Mouse (Mus musculus) MEL (cell line): ENCODE data around the gene Gngt2. TPM values are rescaled to one million over a fixed set of nuclear protein-coding genes. Genes with fewer than 3 reads are reported as not detected.
A peak's percentile ranks its signal among the peaks of the same experiment; 100 is the strongest.

ENCODE experiments used
- DNase-seq: peaks from one replicate; pipeline ENCODE4 v3.0.0; 2011; ENCODE audit warnings: low read depth, low spot score
- H3K27ac ChIP-seq: 2 replicates; pipeline ENCODE4 v1.5.1; 2012; ENCODE audit warnings: low read depth, mild to moderate bottlenecking, control low read depth, low read length, moderate library complexity; ENCODE audit not compliant: control insufficient read depth
- H3K27me3 ChIP-seq, 2 experiments: fragments of 150-350 bp in 1 of 2; sonication (generic) in 1 of 2; 2 replicates each; pipeline ENCODE4 v1.6.1; 2012; ENCODE audit warnings: low read length in 2 of 2, mild to moderate bottlenecking in 2 of 2, improper control_type of control experiment in 1 of 2, moderate library complexity in 1 of 2; ENCODE audit not compliant: insufficient read depth in 2 of 2, control insufficient read depth in 1 of 2
- H3K36me3 ChIP-seq, 2 experiments: 2 replicates each; pipeline ENCODE4 v1.6.1; 2012 to 2014; ENCODE audit warnings: low read length in 2 of 2, improper control_type of control experiment in 1 of 2, inconsistent platforms in 1 of 2, mild to moderate bottlenecking in 1 of 2; ENCODE audit not compliant: insufficient read depth in 2 of 2, control insufficient read depth in 1 of 2
- H3K4me1 ChIP-seq, 2 experiments: fragments of 150-350 bp in 1 of 2; sonication (generic) in 1 of 2; 2 replicates each; pipeline ENCODE4 v1.6.1; 2012; ENCODE audit warnings: low read length in 2 of 2, improper control_type of control experiment in 1 of 2, mild to moderate bottlenecking in 1 of 2; ENCODE audit not compliant: insufficient read depth in 2 of 2, control insufficient read depth in 1 of 2
- H3K4me3 ChIP-seq, 2 experiments: fragments of 150-350 bp in 1 of 2; sonication (generic) in 1 of 2; 2 replicates each; pipeline ENCODE4 v1.5.1; 2012; ENCODE audit warnings: low read depth in 2 of 2, low read length in 2 of 2, mild to moderate bottlenecking in 2 of 2, moderate library complexity in 2 of 2, control low read depth in 1 of 2, improper control_type of control experiment in 1 of 2; ENCODE audit not compliant: control insufficient read depth in 1 of 2, insufficient read depth in 1 of 2
- H3K79me2 ChIP-seq: 2 replicates; pipeline ENCODE4 v1.6.1; 2012; ENCODE audit warnings: mild to moderate bottlenecking, low read length, moderate library complexity; ENCODE audit not compliant: control insufficient read depth, poor library complexity, insufficient read depth
- H3K9ac ChIP-seq: 2 replicates; pipeline ENCODE4 v1.6.1; 2012; ENCODE audit warnings: low read depth, mild to moderate bottlenecking, control low read depth, low read length, moderate library complexity; ENCODE audit not compliant: control insufficient read depth, poor library complexity, severe bottlenecking
- H3K9me3 ChIP-seq: fragments of 150-350 bp; sonication (generic); replicated peaks from 2 replicates; pipeline ENCODE4 v1.6.1; 2012; ENCODE audit warnings: mild to moderate bottlenecking, low read length, improper control_type of control experiment, moderate library complexity; ENCODE audit not compliant: insufficient read depth
- BHLHE40 ChIP-seq: IDR thresholded peaks from 2 replicates; pipeline ENCODE4 v1.6.1; 2012; ENCODE audit warnings: low read depth, mild to moderate bottlenecking, inconsistent platforms, low read length, improper control_type of control experiment, borderline replicate concordance
- CHD1 ChIP-seq: IDR thresholded peaks from 2 replicates; pipeline ENCODE4 v1.6.1; 2012; ENCODE audit warnings: low read depth, mild to moderate bottlenecking, inconsistent platforms, low read length, improper control_type of control experiment
- CHD2 ChIP-seq: IDR thresholded peaks from 2 replicates; pipeline ENCODE4 v1.6.1; 2011; ENCODE audit warnings: low read length, improper control_type of control experiment
- E2F4 ChIP-seq: IDR thresholded peaks from 2 replicates; pipeline ENCODE4 v1.6.1; 2011; ENCODE audit warnings: low read depth, low read length, improper control_type of control experiment, borderline replicate concordance
- ELF1 ChIP-seq: IDR thresholded peaks from 2 replicates; pipeline ENCODE4 v1.6.1; 2014; ENCODE audit warnings: low read depth, mild to moderate bottlenecking, inconsistent platforms, low read length, improper control_type of control experiment, moderate library complexity
- EP300 ChIP-seq, 2 experiments: IDR thresholded peaks; 2 replicates each; pipeline ENCODE4 v1.6.1; 2011; ENCODE audit warnings: improper control_type of control experiment in 2 of 2, low read length in 2 of 2, low read depth in 1 of 2, mild to moderate bottlenecking in 1 of 2
- GABPA ChIP-seq: IDR thresholded peaks from 2 replicates; pipeline ENCODE4 v1.6.1; 2012; ENCODE audit warnings: low read depth, mild to moderate bottlenecking, inconsistent platforms, low read length, improper control_type of control experiment, moderate library complexity
- HCFC1 ChIP-seq: IDR thresholded peaks from 2 replicates; pipeline ENCODE4 v1.6.1; 2012; ENCODE audit warnings: low read depth, mild to moderate bottlenecking, inconsistent platforms, low read length, improper control_type of control experiment, moderate library complexity
- KAT2A ChIP-seq: conservative IDR thresholded peaks from 2 replicates; pipeline ENCODE4 v1.6.1; 2012; ENCODE audit warnings: low read depth, low read length, improper control_type of control experiment, inconsistent platforms
- MAFK ChIP-seq: IDR thresholded peaks from 2 replicates; pipeline ENCODE4 v1.6.1; 2011; ENCODE audit warnings: low read depth, mild to moderate bottlenecking, low read length, improper control_type of control experiment, borderline replicate concordance
- MAX ChIP-seq: IDR thresholded peaks from 2 replicates; pipeline ENCODE4 v1.6.1; 2011; ENCODE audit warnings: low read length, improper control_type of control experiment
- MAZ ChIP-seq: IDR thresholded peaks from 2 replicates; pipeline ENCODE4 v1.6.1; 2012; ENCODE audit warnings: low read depth, mild to moderate bottlenecking, inconsistent platforms, low read length, improper control_type of control experiment
- MEF2A ChIP-seq: IDR thresholded peaks from 2 replicates; pipeline ENCODE4 v1.6.1; 2014; ENCODE audit warnings: low read depth, mild to moderate bottlenecking, inconsistent platforms, low read length, improper control_type of control experiment; ENCODE audit not compliant: poor library complexity, insufficient replicate concordance, severe bottlenecking; ENCODE audit errors: extremely low read depth
- MXI1 ChIP-seq: IDR thresholded peaks from 2 replicates; pipeline ENCODE4 v1.6.1; 2011; ENCODE audit warnings: mild to moderate bottlenecking, low read depth, low read length, improper control_type of control experiment
- MYC ChIP-seq: IDR thresholded peaks from 2 replicates; pipeline ENCODE4 v1.6.1; 2011; ENCODE audit warnings: low read depth, mild to moderate bottlenecking, low read length, improper control_type of control experiment, moderate library complexity
- NELFE ChIP-seq: IDR thresholded peaks from 2 replicates; pipeline ENCODE4 v1.6.1; 2011; ENCODE audit warnings: low read depth, low read length, improper control_type of control experiment
- NRF1 ChIP-seq: IDR thresholded peaks from 2 replicates; pipeline ENCODE4 v1.6.1; 2014; ENCODE audit warnings: low read depth, mild to moderate bottlenecking, inconsistent platforms, low read length, improper control_type of control experiment, moderate library complexity; ENCODE audit not compliant: poor library complexity, insufficient read depth, severe bottlenecking
- POLR2A ChIP-seq, 2 experiments: IDR thresholded peaks; 2 replicates each; pipeline ENCODE4 v1.6.1; 2011 to 2012; ENCODE audit warnings: low read length in 2 of 2, mild to moderate bottlenecking in 2 of 2, control low read depth in 1 of 2, improper control_type of control experiment in 1 of 2, low read depth in 1 of 2, moderate library complexity in 1 of 2; ENCODE audit not compliant: control insufficient read depth in 1 of 2, insufficient read depth in 1 of 2, poor library complexity in 1 of 2
- POLR2AphosphoS2 ChIP-seq: IDR thresholded peaks from 2 replicates; pipeline ENCODE4 v1.6.1; 2011; ENCODE audit warnings: low read length, improper control_type of control experiment
- POLR2AphosphoS5 ChIP-seq: IDR thresholded peaks from 2 replicates; pipeline ENCODE4 v1.6.1; 2012; ENCODE audit warnings: low read depth, borderline replicate concordance, mild to moderate bottlenecking, inconsistent platforms, low read length, moderate library complexity, mixed read lengths
- RAD21 ChIP-seq: IDR thresholded peaks from 2 replicates; pipeline ENCODE4 v1.6.1; 2011; ENCODE audit warnings: mild to moderate bottlenecking, low read depth, low read length, improper control_type of control experiment
- RCOR1 ChIP-seq: IDR thresholded peaks from 2 replicates; pipeline ENCODE4 v1.6.1; 2012; ENCODE audit warnings: low read depth, mild to moderate bottlenecking, inconsistent platforms, low read length, improper control_type of control experiment
- SIN3A ChIP-seq: IDR thresholded peaks from 2 replicates; pipeline ENCODE4 v1.6.1; 2012; ENCODE audit warnings: low read length, improper control_type of control experiment, inconsistent platforms
- SMC3 ChIP-seq: IDR thresholded peaks from 2 replicates; pipeline ENCODE4 v1.6.1; 2011; ENCODE audit warnings: low read depth, low read length, improper control_type of control experiment
- TAL1 ChIP-seq: IDR thresholded peaks from 2 replicates; pipeline ENCODE4 v1.6.1; 2012; ENCODE audit warnings: mild to moderate bottlenecking, inconsistent platforms, low read length, moderate library complexity, mixed read lengths
- TBP ChIP-seq: IDR thresholded peaks from 2 replicates; pipeline ENCODE4 v1.8.0; 2011; ENCODE audit warnings: low read depth, low read length, improper control_type of control experiment
- TCF12 ChIP-seq: IDR thresholded peaks from 2 replicates; pipeline ENCODE4 v1.6.1; 2014; ENCODE audit warnings: low read depth, mild to moderate bottlenecking, inconsistent platforms, low read length, improper control_type of control experiment, moderate library complexity
- USF2 ChIP-seq, 2 experiments: IDR thresholded peaks; 2 replicates each; pipeline ENCODE4 v1.6.1; 2011 to 2012; ENCODE audit warnings: improper control_type of control experiment in 2 of 2, low read length in 2 of 2, borderline replicate concordance in 1 of 2, inconsistent platforms in 1 of 2, low read depth in 1 of 2, mild to moderate bottlenecking in 1 of 2; ENCODE audit not compliant: insufficient read depth in 1 of 2
- ZC3H11A ChIP-seq: IDR thresholded peaks from 2 replicates; pipeline ENCODE4 v1.6.1; 2012; ENCODE audit warnings: low read depth, mild to moderate bottlenecking, inconsistent platforms, low read length, improper control_type of control experiment
- ZKSCAN1 ChIP-seq: IDR thresholded peaks from 2 replicates; pipeline ENCODE4 v1.6.1; 2012; ENCODE audit warnings: low read depth, mild to moderate bottlenecking, inconsistent platforms, low read length, improper control_type of control experiment, moderate library complexity
- ZNF384 ChIP-seq: IDR thresholded peaks from 2 replicates; pipeline ENCODE4 v1.6.1; 2012; ENCODE audit warnings: low read depth, mild to moderate bottlenecking, inconsistent platforms, low read length, improper control_type of control experiment
- polyA plus RNA-seq, 2 experiments: library from polyadenylated mRNA; stranded (reverse) in 1 of 2; unstranded in 1 of 2; fragments of >175 nt in 1 of 2; fragments of >200 nt in 1 of 2; gene quantifications; 2 replicates each; pipeline versions ENCODE4 v1.2.1 to v1.2.4; 2012; ENCODE audit warnings: low replicate concordance in 2 of 2, low read depth in 1 of 2; ENCODE audit not compliant: insufficient read length in 2 of 2, insufficient read depth in 1 of 2, missing spikeins in 1 of 2
- total RNA-seq: library from RNA; depleted of rRNA; stranded (reverse); fragments of 300-350 nt; gene quantifications from 2 replicates; pipeline ENCODE4 v1.2.3, GENCODE M21; 2012

The Gngt2 gene
- total and polyA plus RNA-seq, 3 experiments, result 23.5 to 25.9 TPM; not detected in 1

DNA sequence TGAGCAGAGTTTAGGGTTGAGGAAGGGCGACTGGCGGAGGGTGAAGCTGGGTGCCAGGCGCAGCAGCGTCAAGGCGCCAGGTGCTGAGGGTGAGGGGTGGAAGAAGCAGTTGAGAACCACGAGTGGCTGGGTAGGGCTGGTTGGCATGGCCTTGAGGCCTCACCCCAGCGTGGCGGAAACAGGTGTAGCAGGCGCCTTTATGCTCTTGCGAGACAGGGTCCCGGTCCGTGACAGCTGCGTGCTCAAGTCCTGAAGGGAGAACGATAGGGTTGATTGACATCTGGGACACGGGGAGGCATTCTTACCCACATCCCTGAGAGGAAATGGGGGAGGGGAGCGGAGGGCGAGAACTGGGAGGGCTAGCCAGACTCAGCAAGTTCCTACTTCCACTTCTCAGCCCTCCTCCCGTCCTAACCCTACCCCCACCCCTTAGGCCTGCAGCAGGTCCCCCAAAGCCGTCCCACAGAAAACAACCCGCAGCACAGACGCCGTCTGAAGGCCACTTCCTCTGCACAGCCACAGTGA, 2.8 kb upstream of the Gngt2 start (continued):
- TF ChIP-seq MYC, result peak; percentile 74; the same call in 1 of the 2 replicates
- peak; percentile 66 for TF ChIP-seq TAL1
- TF ChIP-seq ZKSCAN1, result no peak
- no peak for TF ChIP-seq MEF2A
- no peak; the same call in 1 of the 2 replicates for TF ChIP-seq KAT2A
- TF ChIP-seq ELF1, result peak; percentile 71
- TF ChIP-seq, all 39 proteins: peak for 20

DNA sequence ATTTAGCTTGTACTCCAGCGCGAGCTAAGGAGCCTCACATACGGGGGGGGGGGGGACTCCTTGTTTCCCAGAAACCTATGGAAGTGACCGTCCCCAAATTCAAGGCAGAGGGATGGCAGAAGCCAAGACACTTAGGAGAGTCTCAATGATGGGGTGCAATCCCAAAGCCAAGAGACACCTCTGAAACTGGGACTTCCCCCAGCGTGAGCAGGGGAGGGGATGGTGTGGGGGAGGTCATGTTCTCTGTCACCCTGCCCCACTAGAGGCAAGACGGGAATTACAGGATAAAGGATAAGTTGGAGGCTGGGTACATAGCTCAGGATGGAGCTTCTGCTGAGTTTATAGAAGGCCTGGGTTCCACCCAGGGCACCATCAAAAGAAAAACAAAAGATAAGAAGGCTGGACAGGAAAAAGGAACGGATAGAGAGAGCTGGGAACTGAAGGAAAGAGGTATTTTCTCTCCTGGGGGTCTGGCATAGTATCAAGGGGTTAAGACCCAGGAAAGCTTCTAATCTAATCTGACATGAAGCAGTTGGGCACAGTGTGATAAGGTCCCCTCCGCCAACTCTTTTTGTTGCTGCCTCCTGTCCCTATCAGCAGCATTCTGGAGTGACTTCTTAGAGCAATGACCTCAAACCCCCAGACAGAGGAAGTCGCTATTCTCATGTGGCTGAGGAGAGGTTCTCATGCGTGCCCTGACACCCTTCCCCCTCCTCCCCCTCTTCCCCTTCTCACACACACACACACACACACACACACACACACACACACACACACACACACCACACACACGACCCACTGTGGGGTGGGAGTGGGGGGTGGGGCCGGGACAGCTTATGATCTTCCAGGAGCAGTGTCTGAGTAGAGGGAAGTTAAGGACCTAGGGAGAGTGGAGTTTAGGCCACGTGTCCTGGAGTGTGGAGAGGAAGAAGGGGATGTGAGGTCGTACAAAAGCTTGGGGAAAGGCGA, 2.0 kb upstream of the Gngt2 start:
- Histone ChIP-seq H3K4me1 (peaks cover 16 to 49% of the 10 kb centered on the region in 2 experiments), H3K36me3 (peaks cover 0 to 25% of the 10 kb centered on the region in 2 experiments; a peak in 2 of 4 replicates), H3K9ac (peak overlapping the region; percentile 74), H3K79me2 (no peaks in the 10 kb centered on the region; the same call in 1 of the 2 replicates), H3K9me3 (no peaks in the 10 kb centered on the region), H3K27ac (peak overlapping the region; percentile 97), H3K27me3 (no peaks in the 10 kb centered on the region), H3K4me3 (peak overlapping the region; percentile 45 to 52)
- DNase-seq, result peak; percentile 99
- TF ChIP-seq ZNF384 (peak; percentile 49; the same call in 1 of the 2 replicates), POLR2A (IDR thresholded peaks at IDR 0.05; ENCODE audit: control insufficient read depth in 1 of 2, insufficient read depth in 1 of 2, low read depth in 1 of 2, low read length in 2 of 2, poor library complexity in 1 of 2) (peak; percentile 65 to 68), ELF1 (peak; percentile 63), USF2 (IDR thresholded peaks at IDR 0.05; ENCODE audit: borderline replicate concordance in 1 of 2, insufficient read depth in 1 of 2, low read depth in 1 of 2, low read length in 2 of 2) (0 out of 4 replicates have a peak, but pooled peaks of 1 of the 2 experiments have one; percentile 24), MAFK (peak; percentile 87; the same call in 1 of the 2 replicates), KAT2A (no peak), TCF12 (peak; percentile 99), SIN3A (peak; percentile 98), TAL1 (peak; percentile 94), CHD2 (peak; percentile 72; the same call in 1 of the 2 replicates), MXI1 (peak; percentile 85), HCFC1 (peak; percentile 59), GABPA (no peak), MAZ (peak; percentile 85), BHLHE40 (peak; percentile 87), NRF1 (no peak), SMC3 (no peak), E2F4 (peak; percentile 62; the same call in 1 of the 2 replicates), CHD1 (no peak; the same call in 1 of the 2 replicates), ZKSCAN1 (no peak), POLR2AphosphoS2 (peak; percentile 79), MAX (peak; percentile 88), TBP (no peak; the same call in none of the 2 replicates), RAD21 (no peak; the same call in 1 of the 2 replicates), NELFE (peak; percentile 42), ZC3H11A (peak; percentile 30; the same call in 1 of the 2 replicates), RCOR1 (peak; percentile 91), POLR2AphosphoS5 (no peak), EP300 (IDR thresholded peaks at IDR 0.05; ENCODE audit: low read depth in 1 of 2, low read length in 2 of 2) (peak; percentile 98 to 99)
